Mouse (Mus musculus) megakaryocyte, embryonic 14.5 days (primary cell): ENCODE data around the gene Trabd2b.

ENCODE experiments used
- FLI1 ChIP-seq: IDR thresholded peaks from 2 replicates; pipeline ENCODE4 v1.6.1; 2012; ENCODE audit warnings: low read length, inconsistent platforms, mixed read lengths
- GATA1 ChIP-seq: IDR thresholded peaks from 3 replicates; pipeline ENCODE4 v1.6.1; 2012; ENCODE audit warnings: mixed read lengths, low read length, inconsistent platforms, borderline replicate concordance

DNA sequence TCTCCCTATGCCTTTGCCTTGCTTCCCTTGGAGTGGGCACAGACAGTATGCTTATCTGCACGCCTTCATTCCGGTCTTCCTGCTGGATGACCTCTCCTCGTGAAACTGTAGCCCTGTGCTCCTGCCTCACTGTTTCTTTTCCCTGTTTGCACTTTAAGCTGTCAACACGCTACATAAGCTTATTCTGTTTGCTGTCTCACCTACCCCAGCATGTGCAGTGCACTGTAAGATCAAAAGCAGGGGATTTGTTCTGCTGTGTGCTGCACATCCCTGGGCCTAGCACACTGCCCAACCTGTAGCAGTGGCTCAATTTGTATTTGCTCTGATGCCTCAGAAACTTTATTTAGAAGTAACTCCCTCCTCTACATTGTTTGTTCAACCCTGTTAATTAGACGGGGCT, 79.5 kb downstream of the Trabd2b start:
- TF ChIP-seq GATA1 (no peak), FLI1 (no peak)
